Mouse (Mus musculus) spleen, adult 2 months (tissue): ENCODE results near the gene Rpl6. TPM values are rescaled to one million over a fixed set of nuclear protein-coding genes. Genes with fewer than 3 reads are reported as not detected.

Experiments used
- DNase-seq, 2 experiments: peaks; one replicate each; pipeline versions ENCODE4 v3.0.0 to v3.0.0-alpha.2; 2012 to 2021; ENCODE audit warnings: low spot score in 2 of 2, low read depth in 1 of 2
- H3K27ac ChIP-seq: fragments of 200-500 bp; 2 replicates; pipeline ENCODE4 v1.5.1; 2012; ENCODE audit warnings: low read length, inconsistent platforms; ENCODE audit not compliant: insufficient read depth
- H3K27me3 ChIP-seq: fragments of 200-500 bp; 2 replicates; pipeline ENCODE4 v1.6.1; 2012; ENCODE audit warnings: mild to moderate bottlenecking, moderate library complexity, low read length, inconsistent platforms; ENCODE audit not compliant: control insufficient read depth, insufficient read depth
- H3K36me3 ChIP-seq: fragments of 200-500 bp; 2 replicates; pipeline ENCODE4 v1.6.1; 2012; ENCODE audit warnings: mild to moderate bottlenecking, low read length, inconsistent platforms; ENCODE audit not compliant: control insufficient read depth, insufficient read depth
- H3K4me1 ChIP-seq: fragments of 200-500 bp; 2 replicates; pipeline ENCODE4 v1.6.1; 2011; ENCODE audit warnings: inconsistent platforms; ENCODE audit not compliant: control insufficient read depth, insufficient read depth, insufficient read length
- H3K4me3 ChIP-seq: fragments of 200-500 bp; 2 replicates; pipeline ENCODE4 v1.5.1; 2011; ENCODE audit warnings: mild to moderate bottlenecking, inconsistent platforms; ENCODE audit not compliant: insufficient read depth, insufficient read length; ENCODE audit errors: extremely low read depth
- CTCF ChIP-seq: fragments of 200-500 bp; IDR thresholded peaks from 2 replicates; pipeline ENCODE4 v1.5.1; 2011; ENCODE audit warnings: mild to moderate bottlenecking, inconsistent platforms; ENCODE audit not compliant: insufficient read depth, insufficient read length, insufficient replicate concordance; ENCODE audit errors: extremely low read depth
- POLR2A ChIP-seq: fragments of 200-500 bp; IDR thresholded peaks from 2 replicates; pipeline ENCODE4 v1.6.1; 2011; ENCODE audit warnings: low read depth, low read length, inconsistent platforms
- WGBS: fragments of 180-500 bp; shearing (Covaris S2); methylation state at CpG from one replicate; pipeline ENCODE4 v1.1.7; 2018; 5-methylcytosine and 5-hydroxymethylcytosine counted together
- polyA plus RNA-seq: library from polyadenylated mRNA; depleted of rRNA; stranded (reverse); fragments of >200 nt; gene quantifications from 2 replicates; pipeline ENCODE4 v1.2.3, GENCODE M21; 2012

Gene Rpl6
- polyA plus RNA-seq, 1 experiment = 281 TPM

GRCm38 (mm10) chr5:121230811-121231210, 26.5 kb downstream of the Rpl6 start:
- H3K4me1 ChIP-seq = no peaks in the 10 kb centered on the region; the same call in 1 of the 2 replicates

GRCm38 (mm10) chr5:121232789-121233188, 28.5 kb downstream of the Rpl6 start:
- Histone ChIP-seq H3K4me3 (no peak overlapping the region), H3K4me1 (no peaks in the 10 kb centered on the region; the same call in 1 of the 2 replicates), H3K27me3 (no peaks in the 10 kb centered on the region), H3K27ac (no peak overlapping the region), H3K36me3 (no peaks in the 10 kb centered on the region)
- no peak for TF ChIP-seq POLR2A
- TF ChIP-seq CTCF = no peak
- 92% methylated on average over 1 of the region's 1 CpGs for WGBS
- DNase-seq = no peak

More at GRCm38 (mm10) chr5:121230811-121231210, 26.5 kb downstream of the Rpl6 start:
- no peaks in the 10 kb centered on the region for H3K27me3 ChIP-seq
- no peak for DNase-seq
- 72% methylated on average over 9 of the region's 9 CpGs for WGBS
- H3K4me3 ChIP-seq = no peak overlapping the region
- H3K36me3 ChIP-seq = no peaks in the 10 kb centered on the region
- H3K27ac ChIP-seq = no peak overlapping the region
- no peak for TF ChIP-seq POLR2A
- no peak for TF ChIP-seq CTCF

GRCm38 (mm10) chr5:121233726-121234125, 29.4 kb downstream of the Rpl6 start:
- Histone ChIP-seq H3K27me3 (no peaks in the 10 kb centered on the region), H3K4me1 (no peaks in the 10 kb centered on the region; the same call in 1 of the 2 replicates), H3K27ac (no peak overlapping the region), H3K36me3 (no peaks in the 10 kb centered on the region), H3K4me3 (no peak overlapping the region)
- no peak for DNase-seq
- WGBS = 84% methylated on average over 2 of the region's 2 CpGs
- no peak for TF ChIP-seq CTCF
- TF ChIP-seq POLR2A = no peak

- Histone ChIP-seq H3K36me3 (no peaks in the 10 kb centered on the region), H3K4me1 (0 out of 2 replicates have a peak, but pooled peaks cover 3% of the 10 kb centered on the region), H3K4me3 (no peak overlapping the region), H3K27me3 (no peaks in the 10 kb centered on the region), H3K27ac (peak overlapping the region; percentile 56)
- no peak for DNase-seq
- TF ChIP-seq POLR2A (no peak), CTCF (no peak)
- 74% methylated on average over 5 of the region's 5 CpGs for WGBS
These were observed 31.9 kb downstream of the Rpl6 start for GRCm38 (mm10) chr5:121236171-121236570.

- Histone ChIP-seq H3K4me3 (no peak overlapping the region), H3K36me3 (no peaks in the 10 kb centered on the region), H3K27ac (no peak overlapping the region), H3K27me3 (no peaks in the 10 kb centered on the region), H3K4me1 (0 out of 2 replicates have a peak, but pooled peaks cover 3% of the 10 kb centered on the region)
- no peak for DNase-seq
- 78% methylated on average over 2 of the region's 2 CpGs for WGBS
- no peak for TF ChIP-seq POLR2A
- no peak for TF ChIP-seq CTCF
These were observed 33.9 kb downstream of the Rpl6 start for GRCm38 (mm10) chr5:121238208-121238607.

GRCm38 (mm10) chr5:121239846-121240245, 35.6 kb downstream of the Rpl6 start:
- no peak for TF ChIP-seq CTCF
- no peak for TF ChIP-seq POLR2A
- Histone ChIP-seq H3K4me3 (no peak overlapping the region), H3K27me3 (no peaks in the 10 kb centered on the region), H3K36me3 (no peaks in the 10 kb centered on the region), H3K27ac (no peak overlapping the region), H3K4me1 (0 out of 2 replicates have a peak, but pooled peaks cover 3% of the 10 kb centered on the region)
- DNase-seq = no peak
- WGBS = 89% methylated on average over 5 of the region's 5 CpGs

GRCm38 (mm10) chr5:121241182-121241581, 36.9 kb downstream of the Rpl6 start:
- no peak overlapping the region for H3K27ac ChIP-seq
- 0 out of 2 replicates have a peak, but pooled peaks cover 3% of the 10 kb centered on the region for H3K4me1 ChIP-seq
- no peaks in the 10 kb centered on the region for H3K36me3 ChIP-seq
- TF ChIP-seq POLR2A (no peak), CTCF (no peak)
- H3K4me3 ChIP-seq = no peak overlapping the region
- no peak for DNase-seq
- H3K27me3 ChIP-seq = no peaks in the 10 kb centered on the region
